Comparison of ENCODE assay signal across 7 mouse cellular contexts in the genomic region with DNA sequence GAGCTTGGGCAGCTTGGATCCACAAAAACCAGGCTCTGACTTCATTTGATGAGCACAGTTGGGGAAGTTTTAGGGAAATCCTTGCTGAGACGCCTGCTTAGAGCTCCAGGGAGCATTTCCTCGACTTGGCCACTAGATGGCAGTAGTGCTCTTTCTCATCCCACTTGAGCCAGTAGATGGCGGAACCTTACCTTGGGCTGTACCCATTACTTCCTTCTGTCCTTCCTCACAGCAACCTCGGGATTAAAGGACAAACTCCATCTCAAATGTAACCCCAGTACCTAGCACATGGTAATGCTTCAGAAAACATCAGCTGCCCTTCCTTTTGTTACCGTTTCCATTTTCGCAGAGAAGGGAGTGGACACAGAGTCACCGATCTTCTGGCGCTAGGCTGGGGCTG. TPM values are rescaled to one million over a fixed set of nuclear protein-coding genes. Genes with fewer than 3 reads are reported as not detected.
DNase-seq lines count a peak whose midpoint lies in the region; ATAC-seq and TF ChIP-seq lines count a peak whose summit lies in the region.

No protein-coding gene starts in this region.

- intact Hi-C loops in heart, postnatal 14 days (cut with DNase I) = loop anchor here (2.0 kb wide), 1 partner anchor 774 kb away; no protein-coding TSS in a partner anchor

- no peak overlapping the region for H3K27ac ChIP-seq in ES-E14 (ENCODE audit: insufficient read depth, low read depth, low read length, poor library complexity, severe bottlenecking)
- no peak overlapping the region for H3K27ac ChIP-seq in embryonic facial prominence, embryonic 11.5 days (replicated peaks; ENCODE audit: low read depth, low read length)
- H3K27ac ChIP-seq in olfactory bulb, adult 2 months (ENCODE audit: insufficient read depth, low read depth, low read length) = no peak overlapping the region

- ATAC-seq in embryonic facial prominence, embryonic 11.5 days (replicated peaks; ENCODE audit: insufficient number of reproducible peaks, low FRiP score, low TSS enrichment, low read depth) = peak; percentile 37; the same call in 1 of the 2 replicates

- no peak for TF ChIP-seq POLR2A in lung, adult 2 months (IDR thresholded peaks at IDR 0.05; ENCODE audit: borderline replicate concordance, extremely low read depth, low read depth, low read length)
- no peak for TF ChIP-seq POLR2A in olfactory bulb, adult 2 months (IDR thresholded peaks at IDR 0.05; ENCODE audit: insufficient read depth, low read depth, low read length)

- DNase-seq in ES-E14 (ENCODE audit: low read depth, low spot score) = peak; percentile 50
- peak; percentile 60 for DNase-seq in adrenal gland, postnatal 10 days
- DNase-seq in embryonic facial prominence, embryonic 11.5 days (ENCODE audit: low spot score) = peak; percentile 83
- peak; percentile 13 to 57 for DNase-seq in heart, postnatal 14 days
- peak; percentile 19 for DNase-seq in large intestine, adult 2 months (ENCODE audit: low read depth, low spot score)
- DNase-seq in lung, adult 2 months = peak; percentile 20

- no peaks in the 10 kb centered on the region for H3K36me3 ChIP-seq in ES-E14 (ENCODE audit: control insufficient read depth, insufficient read depth, low read length, poor library complexity, severe bottlenecking)
- H3K36me3 ChIP-seq in embryonic facial prominence, embryonic 11.5 days (replicated peaks; ENCODE audit: control insufficient read depth, insufficient read depth, low read depth, low read length) = no peaks in the 10 kb centered on the region

- H3K4me3 ChIP-seq in ES-E14 (ENCODE audit: insufficient read depth in 1 of 2, low read depth in 1 of 2, low read length in 2 of 2, poor library complexity in 1 of 2, severe bottlenecking in 1 of 2) = no peak overlapping the region
- no peak overlapping the region for H3K4me3 ChIP-seq in embryonic facial prominence, embryonic 11.5 days (ENCODE audit: low read depth, low read length)
- no peak overlapping the region for H3K4me3 ChIP-seq in lung, adult 2 months (replicated peaks; ENCODE audit: extremely low read depth, low read depth, low read length)
- no peak overlapping the region for H3K4me3 ChIP-seq in olfactory bulb, adult 2 months (ENCODE audit: insufficient read depth, low read depth, low read length)

- no peaks in the 10 kb centered on the region for H3K9me3 ChIP-seq in ES-E14 (ENCODE audit: control insufficient read depth, insufficient read depth, low read depth, low read length)
- H3K9me3 ChIP-seq in embryonic facial prominence, embryonic 11.5 days (replicated peaks; ENCODE audit: control insufficient read depth, low read length) = no peaks in the 10 kb centered on the region

- in situ Hi-C loops in ES-E14 (cut with MboI; ENCODE audit: low sequenced_read_pairs in 2 of 2, unreplicated experiment in 2 of 2) = loop anchor here in 1 of 2 experiments (10.0 kb wide), 1 partner anchor 772 kb away; no protein-coding TSS in a partner anchor

- H3K27me3 ChIP-seq in embryonic facial prominence, embryonic 11.5 days (ENCODE audit: control insufficient read depth, insufficient read depth, low read length) = no peaks in the 10 kb centered on the region

- TF ChIP-seq CTCF in lung, adult 2 months (IDR thresholded peaks at IDR 0.05; ENCODE audit: insufficient read depth, low read length) = peak; percentile 98
- TF ChIP-seq CTCF in olfactory bulb, adult 2 months (IDR thresholded peaks at IDR 0.05; ENCODE audit: insufficient read depth, low read depth, low read length) = 0 out of 2 replicates have a peak, but pooled peaks have one; percentile 24

- H3K4me1 ChIP-seq in ES-E14 (ENCODE audit: control insufficient read depth in 2 of 2, insufficient read depth in 2 of 2, low read length in 2 of 2, poor library complexity in 1 of 2) = no peaks in the 10 kb centered on the region
- no peaks in the 10 kb centered on the region for H3K4me1 ChIP-seq in embryonic facial prominence, embryonic 11.5 days (ENCODE audit: control insufficient read depth, insufficient read depth, low read length)
- no peaks in the 10 kb centered on the region for H3K4me1 ChIP-seq in lung, adult 2 months (ENCODE audit: control insufficient read depth, insufficient read depth, low read length)
- no peaks in the 10 kb centered on the region for H3K4me1 ChIP-seq in olfactory bulb, adult 2 months (ENCODE audit: control insufficient read depth, insufficient read depth, low read length)

- no peak overlapping the region for H3K4me2 ChIP-seq in embryonic facial prominence, embryonic 11.5 days (ENCODE audit: low read depth, low read length)

- H3K9ac ChIP-seq in ES-E14 (ENCODE audit: insufficient read depth, low read depth, low read length, poor library complexity, severe bottlenecking) = no peak overlapping the region
- no peak overlapping the region for H3K9ac ChIP-seq in embryonic facial prominence, embryonic 11.5 days (replicated peaks; ENCODE audit: low read length)

- 31% methylated on average over 8 of the region's 8 CpGs for WGBS in embryonic facial prominence, embryonic 11.5 days
- WGBS in large intestine, adult 2 months = 35% methylated on average over 8 of the region's 8 CpGs
- 34% methylated on average over 8 of the region's 8 CpGs for WGBS in lung, adult 2 months
- 32% methylated on average over 8 of the region's 8 CpGs for WGBS in olfactory bulb, adult 2 months

TF ChIP-seq in ES-E14, 5 proteins besides CTCF, POLR2A, EP300 and RAD21:
- no peak for TF ChIP-seq ZNF384 (IDR thresholded peaks at IDR 0.05; ENCODE audit: low read depth, low read length)
- TF ChIP-seq ZC3H11A (IDR thresholded peaks at IDR 0.05; ENCODE audit: borderline replicate concordance, low read depth, low read length) = peak; percentile 91
- TF ChIP-seq HCFC1 (IDR thresholded peaks at IDR 0.05; ENCODE audit: borderline replicate concordance, insufficient read depth, low read length) = no peak
- TF ChIP-seq MAFK (IDR thresholded peaks at IDR 0.05; ENCODE audit: insufficient read depth, low read depth, low read length) = no peak
- TF ChIP-seq CHD2 (IDR thresholded peaks at IDR 0.05; ENCODE audit: low read depth, low read length) = no peak
TF ChIP-seq in ES-E14: peak in this region for 1.

RNA-seq across cellular contexts. Expression of gene Pah, which starts 31.1 kb away (rescaled TPM):
- total RNA-seq in ES-E14 (2012; rRNA removed) = not detected in 2 replicates
- 10 to 100 TPM; 25.9 to 64.4 TPM for total RNA-seq in adrenal gland, postnatal 10 days (2021)
- not detected in 2 replicates for polyA plus RNA-seq in embryonic facial prominence, embryonic 11.5 days (2014; fragmentation: Nextera tagmentation; extraction: Ambion mirVana)
- under 1 TPM; 0.32 to 0.76 TPM for total RNA-seq in heart, postnatal 14 days (2021)
- polyA plus RNA-seq in large intestine, adult 2 months (2012; rRNA removed) = not detected in 2 replicates
- 0.25 TPM in 1 of 2 replicates, not detected in the other for polyA plus RNA-seq in lung, adult 2 months (2012; rRNA removed)
- not detected in 2 replicates for polyA plus RNA-seq in olfactory bulb, adult 2 months (2012; ENCODE audit: insufficient read depth, insufficient read length, low replicate concordance, missing spikeins)

RNA-seq across cellular contexts. Expression of gene Ascl1, which starts 59.3 kb away (rescaled TPM):
- total RNA-seq in ES-E14 (2012; rRNA removed) = 0.22 TPM in 1 of 2 replicates, not detected in the other
- 1 to 10 TPM; 1.8 to 2.0 TPM for total RNA-seq in adrenal gland, postnatal 10 days (2021)
- 10.6 and 11.1 TPM in 2 replicates for polyA plus RNA-seq in embryonic facial prominence, embryonic 11.5 days (2014; fragmentation: Nextera tagmentation; extraction: Ambion mirVana)
- total RNA-seq in heart, postnatal 14 days (2021) = under 1 TPM in 1 of 2 experiments, not detected in 1; 0.17 TPM
- polyA plus RNA-seq in large intestine, adult 2 months (2012; rRNA removed) = 0.40 and 0.64 TPM in 2 replicates
- polyA plus RNA-seq in lung, adult 2 months (2012; rRNA removed) = 0.98 and 1.5 TPM in 2 replicates
- not detected in 2 replicates for polyA plus RNA-seq in olfactory bulb, adult 2 months (2012; ENCODE audit: insufficient read depth, insufficient read length, low replicate concordance, missing spikeins)

Comparison
In these comparisons a context has a peak if more than half of its experiments do, and no peak if none do; other contexts are left out.
1. DNase-seq: peak in every context shown above with its lines; median percentile 83 in embryonic facial prominence, embryonic 11.5 days; 60 in adrenal gland, postnatal 10 days; 50 in ES-E14; 35 in heart, postnatal 14 days; 20 in lung, adult 2 months; 19 in large intestine, adult 2 months.